Mouse (Mus musculus) NIH3T3 (cell line): ENCODE measurements around the gene Foxl1.
A peak's percentile ranks its signal among the peaks of the same experiment; 100 is the strongest.
"Not testable (repeated sequence)": the region's sequence is repeated elsewhere in the genome, so short reads cannot be mapped to it uniquely, and the experiment has no call there.

Experiments used
- DNase-seq: peaks from one replicate; pipeline ENCODE4 v3.0.0-alpha.2; 2012; ENCODE audit warnings: low read depth

Gene Foxl1

DNA sequence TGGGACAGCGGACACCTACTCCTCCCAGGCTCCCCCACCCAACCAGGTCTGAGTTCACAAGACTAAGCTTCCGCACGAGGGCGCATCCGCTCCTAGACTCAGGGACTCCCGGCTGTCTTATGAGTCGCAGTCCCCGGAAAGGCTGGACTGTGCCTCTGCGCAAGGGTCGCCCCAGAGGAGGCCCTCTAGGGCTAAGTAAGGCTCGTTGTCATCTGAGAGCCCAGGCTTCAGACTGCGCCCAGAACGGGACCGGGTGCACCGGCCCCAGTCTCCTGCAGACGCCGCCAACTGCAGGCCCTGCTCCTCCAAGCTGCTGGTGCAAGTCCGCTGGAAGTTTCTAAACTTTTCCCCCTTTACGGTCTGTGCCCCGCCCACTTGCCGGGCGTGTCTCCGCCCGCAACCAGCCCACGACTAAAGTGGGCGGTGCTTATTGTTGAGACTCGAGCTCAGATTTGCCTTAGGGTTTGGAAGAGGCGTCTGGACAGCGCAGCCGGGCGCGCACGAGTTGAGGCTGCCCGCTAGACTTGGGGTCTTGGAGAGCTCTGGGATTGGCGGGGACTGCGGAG is 2.3 kb upstream of the Foxl1 start:
- DNase-seq = peak; percentile 99

DNA sequence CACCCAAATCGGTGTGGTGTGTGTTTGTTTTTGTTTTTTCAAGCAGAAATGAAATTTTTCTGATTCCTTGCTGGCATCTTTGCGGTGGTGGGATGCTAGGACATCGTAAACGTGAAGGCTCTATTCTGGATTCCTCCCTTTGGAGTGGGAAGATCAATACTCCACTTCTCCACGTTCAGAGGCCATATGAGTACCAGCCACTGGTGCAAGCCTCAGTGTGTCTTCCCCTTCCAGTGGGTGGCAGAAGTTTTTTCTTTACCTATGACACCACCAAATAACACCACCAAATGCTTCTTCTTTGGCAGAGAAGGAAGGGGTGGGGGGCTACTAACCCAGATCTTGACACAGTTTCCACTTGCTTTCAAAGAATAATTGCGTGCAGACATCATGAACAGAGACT is 1.5 kb upstream of the Foxl1 start:
- no peak for DNase-seq

DNA sequence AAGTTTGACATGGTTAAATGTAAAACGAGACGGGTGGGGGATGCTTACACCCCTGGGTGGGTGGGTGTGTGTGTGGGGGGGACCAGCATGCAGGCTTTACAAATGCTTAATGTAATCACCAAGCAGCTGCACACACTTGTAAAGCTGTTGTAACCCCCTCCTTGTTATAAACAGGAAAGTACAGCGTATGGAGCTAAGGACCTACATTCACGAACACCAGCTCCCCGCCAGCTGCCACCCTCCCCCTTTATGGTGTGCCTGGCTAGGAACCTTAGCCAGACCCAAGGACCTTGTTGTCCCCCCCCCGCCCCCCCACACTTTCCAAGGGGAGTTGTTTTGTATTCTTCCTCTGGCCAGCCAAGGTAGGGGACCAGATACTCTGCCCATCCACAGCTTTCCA is 1.0 kb upstream of the Foxl1 start:
- no peak for DNase-seq

DNA sequence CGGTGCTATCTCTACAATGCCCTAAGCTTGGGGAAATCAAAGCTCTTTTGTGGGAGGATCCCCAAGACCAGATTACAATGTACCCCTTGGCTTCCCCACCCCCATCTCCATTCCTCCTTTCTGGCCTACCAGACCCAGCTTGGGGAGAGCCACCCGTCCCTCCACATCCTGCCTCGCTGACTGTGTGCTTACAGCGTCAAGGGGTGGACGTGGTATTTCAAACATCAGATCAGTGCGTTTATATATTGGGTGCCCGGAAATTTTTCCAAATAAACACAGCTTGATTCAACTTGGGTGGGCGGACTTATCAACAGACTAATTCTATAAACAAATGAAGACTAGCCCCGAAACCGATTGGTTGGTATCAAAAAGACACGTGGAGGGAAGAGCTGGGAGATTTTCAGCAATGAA is 444 bp upstream of the Foxl1 start:
- no peak for DNase-seq

DNA sequence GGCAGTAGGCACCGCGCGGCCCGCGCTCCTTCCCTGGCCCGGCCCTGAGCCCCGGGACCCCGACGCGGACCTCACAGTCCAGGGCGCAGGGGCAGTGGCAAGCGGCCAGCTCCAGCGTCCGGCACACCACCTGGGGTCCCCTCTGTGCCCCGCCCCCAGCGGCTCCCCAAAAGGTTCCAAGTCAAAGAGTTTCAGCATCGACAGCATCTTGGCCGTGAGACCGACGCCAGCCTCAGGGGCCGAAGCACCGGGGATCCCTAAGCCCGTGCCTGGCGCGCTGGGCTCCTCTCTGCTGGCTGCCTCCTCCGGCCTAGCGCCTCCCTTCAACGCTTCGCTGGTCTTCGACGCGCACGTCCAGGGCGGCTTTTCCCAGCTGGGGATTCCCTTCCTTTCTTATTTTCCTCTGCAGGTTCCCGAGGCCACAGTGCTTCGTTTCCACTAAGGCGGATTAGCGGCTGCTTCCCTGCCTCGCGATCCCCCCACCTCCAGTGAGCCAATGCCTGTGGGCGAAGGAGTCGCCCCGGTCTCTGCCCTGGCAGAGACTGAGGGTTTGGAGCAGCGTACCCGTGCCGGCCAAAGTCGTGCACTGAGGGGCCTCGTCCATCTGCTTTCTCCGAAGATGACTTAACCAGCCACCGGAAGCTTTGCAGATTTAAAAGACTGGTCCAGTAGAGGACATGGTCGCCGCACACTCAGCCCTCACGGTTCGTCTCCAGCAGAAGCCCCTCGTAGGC is 958 bp downstream of the Foxl1 start:
- DNase-seq = no peak

DNA sequence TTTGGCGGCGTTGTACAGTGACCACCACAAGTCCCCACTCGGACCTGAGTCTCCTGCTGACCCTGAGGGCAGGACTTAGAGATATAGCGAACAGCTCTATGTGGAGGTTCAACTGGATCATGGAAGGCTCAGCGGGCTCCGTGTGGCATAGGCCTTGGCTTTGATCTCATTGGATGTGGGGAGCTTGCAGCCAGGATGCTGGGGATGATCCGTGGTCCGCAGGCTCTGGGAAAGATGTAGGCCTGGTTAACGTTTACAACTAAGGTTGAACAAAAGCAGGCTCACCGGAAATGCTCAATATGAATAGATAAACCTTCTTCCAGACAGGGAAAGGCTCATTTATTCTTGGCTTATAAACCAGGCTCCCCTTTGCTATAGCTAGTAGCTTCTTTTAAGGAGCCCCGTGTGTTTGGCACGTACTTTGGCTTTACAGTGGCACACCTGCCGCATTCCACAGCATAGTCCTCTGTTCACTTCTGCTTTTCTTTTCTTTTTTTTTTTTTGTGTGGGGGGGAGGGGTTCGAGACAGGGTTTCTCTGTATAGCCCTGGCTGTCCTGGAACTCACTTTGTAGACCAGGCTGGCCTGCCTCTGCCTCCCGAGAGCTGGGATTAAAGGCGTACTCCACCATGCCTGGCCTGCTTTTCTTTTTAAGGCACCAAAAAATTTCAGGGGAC is 1.7 kb downstream of the Foxl1 start:
- DNase-seq = no peak

DNA sequence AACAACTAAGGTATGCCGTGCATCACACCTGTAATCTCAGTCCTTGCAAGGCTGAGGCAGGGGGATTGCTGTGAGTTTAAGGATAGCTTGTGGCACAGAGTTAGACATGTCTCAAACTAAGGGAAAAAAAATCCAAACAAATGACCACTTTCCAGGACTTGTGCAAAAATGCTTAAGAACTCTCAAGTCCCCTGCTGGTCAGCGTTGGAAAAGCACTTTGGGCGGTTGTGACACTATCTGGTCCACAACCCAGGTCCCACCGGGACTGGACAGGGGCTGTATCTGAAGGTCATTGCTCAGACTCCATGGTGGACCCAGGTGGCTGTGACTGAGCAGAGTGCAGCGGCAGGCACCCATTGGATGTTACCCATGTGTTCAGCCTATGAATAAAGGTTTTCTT is 2.8 kb downstream of the Foxl1 start:
- DNase-seq = peak; percentile 69

DNA sequence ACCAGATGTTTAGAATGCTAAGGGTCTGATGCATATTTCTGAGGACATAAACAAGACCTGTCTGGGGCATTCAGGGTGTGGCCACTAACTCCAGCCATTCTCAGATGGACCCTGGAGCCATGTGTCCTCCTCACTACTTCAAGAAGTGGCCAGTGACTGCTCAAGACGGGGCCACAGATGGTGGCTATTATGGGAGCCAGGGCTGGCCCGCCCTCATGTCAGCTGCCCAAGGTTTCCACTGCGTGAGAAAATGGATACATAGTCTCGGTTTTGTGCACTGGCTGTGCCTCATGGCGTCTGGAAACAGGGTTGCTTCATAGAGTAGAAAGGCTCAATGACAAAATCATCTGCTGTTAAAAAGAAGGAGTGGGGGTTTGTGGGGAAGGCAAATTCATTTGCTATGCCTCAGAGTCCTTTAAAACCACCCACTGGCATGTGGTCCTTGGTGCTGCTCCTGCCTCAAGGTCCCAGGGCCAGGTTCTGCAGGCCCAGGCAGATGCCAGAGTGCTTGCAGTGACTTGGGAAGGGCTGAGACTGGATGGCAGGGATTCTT is 5.3 kb downstream of the Foxl1 start:
- DNase-seq = peak; percentile 62

DNA sequence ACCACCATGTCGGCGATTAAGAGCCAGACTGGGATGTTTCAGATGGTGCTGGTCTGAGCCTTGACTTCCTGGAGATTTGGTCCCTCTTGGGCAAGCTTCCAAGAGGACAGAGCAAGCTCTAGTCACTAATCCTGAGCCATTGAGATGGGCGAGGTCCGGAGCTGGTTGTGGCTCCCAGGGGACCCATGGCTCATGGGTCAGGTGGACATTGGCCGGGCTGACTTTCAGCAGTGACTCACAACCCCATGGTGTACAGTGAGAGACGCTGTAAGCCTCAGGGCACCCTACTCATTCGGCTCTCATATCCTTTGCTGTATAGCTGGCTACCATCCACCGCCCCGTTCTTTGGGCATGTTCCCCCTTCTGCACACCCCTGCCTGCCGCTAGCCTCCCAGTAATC is 6.4 kb downstream of the Foxl1 start:
- DNase-seq = peak; percentile 92

DNA sequence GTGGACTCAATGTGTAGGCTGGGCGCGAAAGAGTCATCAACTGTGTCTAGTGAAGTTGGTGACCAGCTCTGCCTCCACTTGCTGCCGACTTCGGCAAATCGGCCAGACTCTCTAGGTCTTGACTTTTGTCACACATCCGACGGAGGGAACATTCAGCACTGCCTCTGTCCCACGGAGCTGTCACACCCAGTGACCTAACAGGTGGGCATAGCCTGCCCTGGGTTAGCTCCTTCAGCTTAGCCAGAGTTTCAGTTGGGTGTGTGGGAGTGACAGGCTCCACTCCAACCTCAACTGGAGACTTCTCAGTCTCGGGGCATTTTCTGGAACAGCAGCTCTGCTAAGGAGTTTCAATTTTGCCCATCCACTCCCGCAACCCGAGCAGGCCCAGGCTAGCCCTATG is 6.8 kb downstream of the Foxl1 start:
- DNase-seq = no peak

DNA sequence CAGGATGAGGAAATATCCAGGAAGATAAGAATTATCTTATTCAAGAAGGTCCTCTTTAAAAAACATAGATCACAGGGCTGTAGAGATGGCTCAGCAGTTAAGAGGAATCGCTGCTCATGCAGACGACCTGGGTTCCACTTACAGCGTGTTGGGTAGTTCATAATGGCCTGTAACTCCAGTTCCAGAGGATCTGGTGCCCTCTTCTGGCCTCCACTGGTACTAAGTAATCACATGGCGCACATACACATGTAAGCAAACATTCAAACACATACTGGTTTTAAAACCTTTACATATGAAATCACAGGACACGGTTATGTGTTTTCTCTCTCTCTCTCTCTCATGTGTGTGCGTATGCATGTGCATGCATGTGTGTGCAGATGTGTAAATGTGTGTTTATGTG is 9.1 kb downstream of the Foxl1 start:
- no peak for DNase-seq

DNA sequence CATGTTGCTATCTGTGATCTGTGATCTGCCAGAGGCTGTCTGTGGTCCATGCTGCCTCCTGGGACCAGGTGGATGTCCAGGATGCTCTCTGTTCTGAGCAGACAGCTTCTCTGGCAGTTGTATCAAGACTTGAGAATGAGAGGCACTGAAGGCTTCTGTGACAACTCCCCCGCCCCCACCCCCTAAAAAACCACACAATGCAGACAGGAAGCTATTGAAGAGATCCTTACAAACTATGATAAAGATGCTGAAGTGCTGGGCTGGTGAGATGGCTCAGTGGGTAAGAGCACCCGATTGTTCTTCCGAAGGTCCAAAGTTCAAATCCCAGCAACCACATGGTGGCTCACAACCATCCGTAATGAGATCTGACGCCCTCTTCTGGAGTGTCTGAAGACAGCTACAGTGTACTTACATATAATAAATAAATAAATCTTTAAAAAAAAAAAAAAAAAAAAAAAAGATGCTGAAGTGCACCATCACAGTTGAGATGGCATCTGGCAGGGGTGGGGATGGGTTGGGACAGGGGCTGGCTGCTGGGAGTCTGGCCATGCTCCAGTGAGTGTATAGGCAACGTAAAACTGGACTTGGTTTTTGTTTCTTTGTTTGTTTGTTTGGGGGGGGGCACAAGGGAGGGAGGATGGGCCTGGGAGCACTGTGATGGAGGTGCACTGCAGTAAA is 17.9 kb downstream of the Foxl1 start:
- DNase-seq = not testable (repeated sequence)

DNA sequence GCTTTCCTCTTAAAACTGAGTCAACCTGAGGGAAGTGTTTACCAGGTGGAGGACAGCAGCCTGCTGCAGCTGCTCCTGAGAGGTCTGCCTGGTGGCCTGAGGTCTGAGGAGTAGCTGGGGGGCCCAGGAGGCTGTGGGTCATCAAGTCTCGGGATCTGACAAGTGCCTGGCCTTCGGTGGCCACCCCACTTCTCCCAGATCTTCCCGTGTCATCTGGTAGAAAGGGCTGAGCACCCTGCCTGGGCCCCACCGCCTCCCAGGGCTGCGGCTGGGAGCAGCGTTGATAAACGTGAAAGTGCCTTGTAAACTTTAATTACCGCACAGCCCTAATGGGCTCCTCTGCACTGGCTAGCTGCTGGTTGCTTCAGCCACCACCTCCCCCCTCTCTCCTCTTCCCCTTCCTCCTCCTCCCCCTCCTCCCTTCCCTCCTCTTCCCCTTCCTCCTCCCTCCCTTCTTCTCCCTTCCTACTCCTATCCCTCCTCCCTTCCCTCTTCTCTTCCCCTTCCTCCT is 20.9 kb downstream of the Foxl1 start:
- DNase-seq = no peak

DNA sequence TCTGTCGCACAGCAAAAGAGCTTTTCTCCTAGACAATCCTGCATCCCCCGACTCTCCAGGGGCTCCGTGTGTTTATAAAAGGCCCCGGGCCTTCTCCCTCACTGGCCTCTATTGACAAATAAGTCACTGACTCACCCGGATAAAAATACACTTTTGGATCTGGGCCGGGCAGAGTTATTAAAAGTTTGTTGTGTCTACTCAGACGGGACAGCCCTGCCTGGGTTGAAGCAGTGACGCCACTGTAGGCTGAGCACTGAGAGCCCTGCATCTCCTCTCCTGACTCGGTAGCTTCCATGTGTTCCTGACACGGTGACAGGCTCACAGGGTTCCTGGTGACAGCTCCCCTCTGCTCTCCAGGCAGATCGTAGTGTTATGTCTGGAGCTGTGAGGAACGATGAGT is 24.7 kb downstream of the Foxl1 start:
- peak; percentile 92 for DNase-seq

DNA sequence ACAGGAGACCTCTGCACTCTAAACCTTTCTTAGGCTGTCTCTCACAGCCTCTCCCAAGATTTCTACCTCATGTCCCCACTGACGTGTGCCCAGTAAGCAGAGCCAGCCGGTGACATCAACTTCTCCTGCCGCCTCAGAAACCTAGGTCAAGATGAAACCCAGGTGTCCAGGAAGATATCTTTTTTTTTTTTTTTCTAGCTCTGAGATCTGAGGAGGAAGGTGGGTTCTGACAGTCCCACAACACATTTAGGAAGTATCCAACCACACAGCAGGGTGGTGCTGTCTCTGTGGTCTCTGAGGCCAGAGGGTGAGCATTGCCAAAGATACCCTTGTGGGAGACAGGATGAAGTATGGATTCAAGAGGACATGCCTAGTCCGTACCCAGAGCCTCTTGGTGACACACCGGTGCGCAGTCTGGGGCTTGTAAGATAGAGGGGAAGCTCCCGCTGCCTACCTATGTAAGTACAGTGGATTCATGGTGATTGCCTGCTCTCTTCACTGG is 29.3 kb downstream of the Foxl1 start:
- DNase-seq = no peak

DNA sequence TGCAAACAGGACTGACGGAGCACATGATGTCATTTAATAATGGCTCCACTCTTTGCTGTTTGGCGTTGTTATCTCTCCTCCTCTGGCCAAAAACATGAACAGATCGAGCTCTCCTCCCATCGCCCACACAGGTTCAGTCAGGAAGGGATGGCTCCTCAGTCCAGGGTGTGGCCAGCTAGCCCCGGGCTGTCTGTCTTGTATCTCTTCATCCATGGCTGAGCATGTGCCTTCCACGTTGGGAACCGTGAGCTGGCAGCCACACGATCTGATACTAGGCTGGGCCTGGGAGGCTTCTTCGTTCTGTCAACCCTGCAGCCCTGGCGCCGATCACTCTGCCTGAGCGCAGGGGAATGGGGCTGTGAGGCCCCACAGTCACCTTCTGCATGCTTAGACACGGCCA is 31.1 kb downstream of the Foxl1 start:
- no peak for DNase-seq

DNA sequence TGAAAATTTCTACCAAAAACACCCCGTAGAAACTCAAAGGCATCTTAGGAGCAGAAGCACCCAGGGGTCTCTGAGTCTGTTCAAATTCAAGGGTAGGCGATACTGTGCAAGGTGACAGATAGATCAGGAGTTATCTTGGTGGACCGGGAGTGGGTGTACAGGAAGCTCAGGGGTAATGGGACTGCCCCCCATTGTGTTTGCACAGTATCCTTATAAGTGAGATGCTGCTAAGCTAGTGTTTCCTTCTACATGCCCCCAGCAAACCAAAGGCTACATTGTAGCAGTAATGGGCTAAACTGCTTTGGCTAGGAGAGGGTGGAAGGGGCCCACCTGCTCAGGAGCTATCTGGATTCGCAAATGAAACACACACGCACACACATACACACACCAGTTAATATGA is 33.7 kb downstream of the Foxl1 start:
- no peak for DNase-seq

DNA sequence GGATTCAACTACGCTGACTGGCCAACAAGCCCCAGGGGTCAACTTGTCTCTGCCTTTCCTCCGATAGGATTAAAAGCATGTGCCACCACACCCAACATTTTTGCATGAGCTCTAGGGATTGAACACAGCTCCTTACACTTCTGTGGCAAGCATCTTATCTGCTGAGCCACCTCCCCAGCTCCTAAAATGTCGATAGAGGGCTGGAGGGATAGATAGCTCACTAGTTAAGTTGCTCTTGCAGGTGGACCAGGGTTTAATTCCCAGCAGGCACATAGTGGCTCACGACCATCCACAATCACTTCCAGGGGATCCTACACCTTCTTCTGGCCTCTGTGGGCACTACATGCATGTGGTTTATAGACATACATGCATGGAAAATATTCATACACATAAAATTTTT is 34.7 kb downstream of the Foxl1 start:
- no peak for DNase-seq

DNA sequence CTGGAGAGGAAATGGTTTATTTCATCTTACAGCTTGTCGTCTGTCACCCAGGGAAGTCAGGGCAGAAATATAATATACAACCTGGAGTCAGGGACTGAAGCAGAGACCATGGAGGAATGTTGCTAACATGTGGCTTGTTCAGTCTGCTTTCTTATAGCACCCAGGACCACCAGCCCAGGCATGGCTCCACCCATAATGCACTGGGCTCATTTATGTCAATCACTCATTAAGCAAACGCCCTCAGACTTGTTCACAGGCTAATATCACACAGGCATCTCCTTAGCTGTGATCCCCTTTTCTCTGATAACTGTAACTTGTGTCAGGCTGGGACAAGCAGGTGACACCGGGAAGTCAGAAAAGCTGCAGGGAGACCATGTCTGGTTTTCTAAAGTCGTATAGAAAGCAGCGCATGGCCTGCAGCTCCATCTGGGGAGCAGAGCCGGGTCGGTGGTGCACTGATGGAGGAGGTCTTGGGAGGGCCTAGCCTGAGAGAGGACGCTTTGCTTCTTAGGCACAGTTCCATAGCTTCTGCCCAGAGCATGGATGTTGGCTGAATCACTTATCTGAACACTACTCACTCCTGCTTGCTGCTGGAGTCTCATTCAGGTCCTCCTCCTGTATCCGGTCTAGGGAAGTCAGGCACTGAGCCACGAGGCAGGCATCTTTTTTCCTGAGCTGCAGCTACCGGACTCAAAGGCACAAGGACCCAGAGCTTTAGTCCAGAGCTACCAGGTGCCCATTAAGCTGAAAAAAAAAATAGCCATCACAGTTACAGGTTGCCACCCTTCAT is 35.4 kb downstream of the Foxl1 start:
- DNase-seq = peak; percentile 62

DNA sequence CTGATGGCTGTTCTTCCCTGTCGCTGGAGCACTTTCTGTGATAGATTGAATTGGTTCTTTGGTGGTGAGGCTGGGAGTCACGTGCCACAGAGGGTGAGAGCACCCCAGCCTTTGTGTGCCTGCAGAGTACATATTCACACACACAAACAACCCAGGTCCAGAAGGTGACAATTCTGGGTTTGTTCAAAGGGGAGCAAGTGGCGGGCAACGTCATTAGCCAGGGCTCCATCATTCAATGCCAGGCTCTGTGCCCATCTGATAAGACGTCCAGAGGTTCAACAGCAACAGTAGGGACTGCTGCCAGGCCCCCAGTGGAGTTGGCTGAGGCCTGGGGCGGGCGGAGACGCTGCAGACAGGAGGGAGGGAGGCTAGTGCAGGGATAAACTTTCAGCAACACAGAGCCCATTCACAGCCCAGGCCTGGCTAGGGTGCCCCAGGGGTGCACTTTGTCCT is 36.3 kb downstream of the Foxl1 start:
- peak; percentile 97 for DNase-seq

DNA sequence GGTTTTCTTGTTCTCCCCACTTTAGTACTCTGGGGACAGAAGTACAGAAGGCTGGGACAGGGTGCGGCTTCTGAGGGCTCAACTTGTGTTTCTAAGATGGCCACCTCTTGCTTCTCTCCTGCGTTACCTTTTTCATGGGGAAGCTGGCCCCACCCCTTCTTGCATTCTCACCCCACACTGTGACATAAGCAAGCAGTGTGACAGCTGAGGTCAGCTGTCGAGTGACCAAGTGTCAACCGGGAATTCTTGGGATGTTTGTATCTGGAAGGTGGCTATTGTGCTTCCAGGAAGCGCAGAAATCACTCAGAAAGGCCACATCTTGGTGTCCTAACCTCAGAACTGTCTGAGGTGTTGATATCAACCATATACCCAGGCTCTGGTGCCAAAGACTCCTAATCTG is 40.3 kb downstream of the Foxl1 start:
- no peak for DNase-seq
